Mouse (Mus musculus): Measurements from ENCODE around the gene Ddah1.
"Not testable (repeated sequence)": the region's sequence is repeated elsewhere in the genome, so short reads cannot be mapped to it uniquely, and the experiment has no call there.

The Ddah1 gene

DNA sequence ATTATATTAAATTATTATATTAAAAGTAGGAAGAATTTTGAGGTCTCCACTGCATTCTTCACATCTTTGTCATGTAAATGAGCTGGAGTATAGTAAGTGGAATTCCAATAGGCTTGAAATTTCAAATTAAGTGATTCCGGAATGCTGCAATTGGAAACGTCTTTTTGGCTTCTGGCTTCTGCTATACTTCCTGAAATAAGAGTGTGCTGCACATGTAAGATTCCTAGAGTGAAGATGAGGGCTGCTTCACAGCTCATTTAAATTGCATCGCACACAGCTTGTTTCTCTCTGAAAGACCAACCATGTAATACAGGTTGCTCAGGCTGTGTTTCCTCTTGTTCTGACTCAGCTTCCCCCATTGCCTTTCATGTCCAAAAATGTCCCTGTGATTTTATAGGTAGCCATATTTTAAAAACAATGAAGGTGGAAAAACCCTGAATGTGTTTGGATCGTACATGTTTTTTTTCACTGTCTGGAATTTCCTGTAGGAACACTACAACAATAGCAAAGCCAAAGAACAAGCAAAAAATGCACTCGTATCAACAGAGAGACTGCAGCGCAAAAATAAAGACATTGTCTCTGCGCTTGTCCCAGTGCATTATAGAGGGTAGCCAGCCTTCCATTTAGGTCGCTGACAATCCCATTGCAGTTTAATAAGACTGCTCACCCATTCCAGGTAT, 105.7 kb downstream of the Ddah1 start:
- DNase-seq (ENCODE audit: low spot score in 2 of 2) = no peak

DNA sequence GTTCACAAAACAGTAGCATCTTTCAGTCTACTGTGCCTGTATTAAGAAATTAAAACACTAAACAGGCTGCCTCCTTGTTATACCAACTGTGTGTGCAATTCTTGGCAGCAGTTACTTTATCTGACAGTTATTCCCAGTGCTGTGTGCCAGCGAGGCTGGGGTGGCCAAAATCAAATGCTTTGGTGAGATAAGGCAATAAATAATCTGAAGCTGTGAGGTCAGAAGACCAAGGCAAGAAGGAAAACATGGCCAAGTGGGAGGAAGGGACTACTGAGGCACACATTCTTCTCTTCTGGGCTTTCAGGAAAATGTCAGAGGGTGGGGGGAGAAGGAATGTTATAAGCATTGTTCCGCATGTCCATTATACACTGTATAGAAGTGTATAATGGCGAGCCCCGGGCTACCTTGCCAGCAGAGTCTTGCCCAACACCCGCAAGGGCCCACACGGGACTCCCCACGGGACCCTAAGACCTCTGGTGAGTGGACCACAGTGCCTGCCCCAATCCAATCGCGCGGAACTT, 106.3 kb downstream of the Ddah1 start:
- no peak for DNase-seq (ENCODE audit: low spot score in 2 of 2)

- DNase-seq (ENCODE audit: low spot score in 2 of 2) = no peak
Observed at GRCm38 (mm10) chr3:145872680-145873079, 114.2 kb downstream of the Ddah1 start.

GRCm38 (mm10) chr3:145873271-145873670, 114.8 kb downstream of the Ddah1 start:
- no peak for DNase-seq (ENCODE audit: low spot score in 2 of 2)

DNA sequence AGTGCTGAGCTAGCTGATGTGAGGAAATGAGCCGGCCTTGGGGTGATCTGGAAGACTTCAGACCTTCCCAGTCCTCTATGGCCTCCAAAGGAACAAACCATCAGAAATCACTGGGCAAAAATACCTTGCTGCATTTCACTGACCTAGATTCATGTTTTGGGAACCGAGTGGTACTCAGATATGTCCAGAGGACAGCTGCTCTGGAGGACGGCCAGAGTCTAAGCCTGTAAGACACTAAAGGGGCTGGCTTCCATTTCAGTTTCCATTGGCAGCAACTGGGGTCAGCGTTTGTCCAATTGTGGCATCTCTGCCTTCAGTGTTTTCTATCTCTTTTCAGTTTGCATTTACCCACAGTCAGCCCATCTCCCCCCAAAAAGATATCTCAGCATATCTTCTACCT, 115.7 kb downstream of the Ddah1 start:
- no peak for DNase-seq (ENCODE audit: low spot score in 2 of 2)

DNA sequence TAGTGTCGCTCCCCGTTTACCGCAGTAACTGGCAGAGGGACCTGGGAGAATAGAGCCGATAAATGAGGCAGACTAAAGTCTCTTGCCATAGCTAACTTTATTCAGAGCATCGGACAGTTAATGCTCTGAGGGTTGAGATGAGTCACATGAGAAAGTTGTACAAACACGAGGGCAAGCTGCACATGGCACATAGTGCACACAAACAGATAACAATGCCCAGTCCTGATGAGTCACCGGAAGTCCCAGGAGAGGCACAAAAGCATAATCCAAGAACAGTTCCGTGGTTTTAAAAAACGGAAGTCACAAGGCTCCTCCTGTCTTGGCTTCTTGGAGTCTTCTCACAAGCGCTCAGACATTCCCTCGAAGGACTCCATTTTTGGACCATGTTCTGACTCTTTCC, 117.6 kb downstream of the Ddah1 start:
- no peak for DNase-seq (ENCODE audit: low spot score in 2 of 2)

DNA sequence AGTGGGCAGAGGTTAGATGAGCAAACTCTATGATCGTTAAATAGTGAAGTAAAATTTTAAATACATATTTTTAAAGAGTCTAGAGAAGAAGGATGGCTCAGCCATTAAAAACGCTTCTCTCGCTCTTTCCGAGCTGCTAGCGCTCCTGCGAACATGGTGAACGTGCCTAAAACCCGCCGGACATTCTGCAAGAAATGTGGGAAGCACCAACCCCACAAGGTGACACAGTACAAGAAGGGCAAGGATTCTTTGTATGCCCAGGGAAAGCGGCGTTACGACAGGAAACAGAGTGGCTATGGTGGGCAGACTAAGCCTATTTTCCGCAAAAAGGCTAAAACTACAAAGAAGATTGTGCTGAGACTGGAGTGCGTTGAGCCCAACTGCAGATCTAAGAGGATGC, 120.4 kb downstream of the Ddah1 start:
- not testable (repeated sequence) for DNase-seq (ENCODE audit: low spot score in 2 of 2)

DNA sequence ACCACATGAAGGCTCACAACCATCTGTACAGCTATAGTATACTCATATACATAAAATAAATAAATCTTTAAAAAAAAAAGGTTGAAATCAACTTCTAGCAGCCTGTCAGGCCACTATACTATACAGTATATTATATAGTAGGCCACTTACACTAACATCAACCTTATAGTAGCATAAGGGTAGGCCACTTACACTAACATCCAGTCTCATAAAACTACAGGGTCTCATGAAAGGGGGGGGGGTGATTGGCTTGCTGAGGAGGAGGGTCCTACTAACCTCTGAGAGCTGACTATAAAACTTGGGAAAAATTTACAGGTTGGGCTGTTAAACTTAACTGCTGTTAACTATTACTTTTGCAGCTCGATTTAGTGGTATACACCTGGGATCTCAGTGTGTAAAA, 121.9 kb downstream of the Ddah1 start:
- DNase-seq (ENCODE audit: low spot score in 2 of 2) = no peak

DNA sequence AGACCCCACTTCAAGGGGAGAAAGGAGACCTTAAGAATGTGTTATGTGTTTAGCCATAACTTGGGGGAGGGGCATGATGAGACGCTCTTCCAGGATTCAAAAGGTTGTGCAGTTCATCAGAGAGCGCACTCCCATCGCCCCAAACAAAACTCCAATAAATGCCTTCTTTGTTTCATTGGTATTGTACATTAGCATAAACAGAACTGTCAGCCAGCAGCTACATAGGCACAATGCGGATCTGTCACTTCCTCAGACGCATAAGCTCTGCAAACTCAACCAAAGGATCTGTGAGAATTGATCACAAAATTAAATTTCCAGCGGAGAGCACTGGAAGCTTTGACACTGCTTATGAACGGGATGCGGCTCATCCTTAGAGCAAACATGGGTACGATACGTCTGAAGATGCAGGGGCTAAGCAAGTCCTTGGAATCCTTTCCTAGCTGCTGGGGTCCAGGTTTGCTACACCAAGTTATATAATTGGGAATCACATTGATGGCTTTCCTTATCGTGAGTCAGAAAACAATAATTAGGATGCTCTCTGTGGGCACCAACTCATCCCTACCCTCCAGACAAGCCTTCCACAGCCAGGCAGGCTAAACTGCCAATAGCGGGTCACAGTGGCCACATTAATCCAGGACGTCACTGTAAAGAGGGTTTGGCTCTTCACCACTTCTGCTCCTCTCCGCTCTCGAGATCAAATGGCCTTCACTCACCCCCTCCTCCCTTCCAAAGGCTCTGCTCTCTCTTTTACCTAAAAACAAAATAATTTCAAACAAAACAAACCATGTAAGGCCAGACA, 123.8 kb downstream of the Ddah1 start:
- DNase-seq (ENCODE audit: low spot score in 2 of 2) = no peak

DNA sequence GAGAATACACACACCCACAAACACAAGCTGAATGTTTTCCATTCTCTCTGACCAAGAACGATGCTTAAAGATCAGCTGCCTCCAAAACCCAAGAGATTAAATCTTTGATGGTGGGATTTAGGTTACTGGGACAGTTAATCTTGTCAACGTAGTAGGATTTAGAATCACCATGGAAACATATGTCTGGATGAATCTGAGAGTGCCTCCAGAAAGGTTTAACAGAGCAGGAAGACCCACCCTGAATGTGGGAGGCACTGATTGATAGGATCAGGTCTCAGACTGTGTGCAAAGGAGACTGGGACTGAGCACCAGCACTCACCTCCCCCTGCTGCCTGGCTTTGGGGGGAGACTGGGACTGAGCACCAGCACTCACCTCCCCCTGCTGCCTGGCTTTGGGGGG, 124.8 kb downstream of the Ddah1 start:
- no peak for DNase-seq (ENCODE audit: low spot score in 2 of 2)

DNA sequence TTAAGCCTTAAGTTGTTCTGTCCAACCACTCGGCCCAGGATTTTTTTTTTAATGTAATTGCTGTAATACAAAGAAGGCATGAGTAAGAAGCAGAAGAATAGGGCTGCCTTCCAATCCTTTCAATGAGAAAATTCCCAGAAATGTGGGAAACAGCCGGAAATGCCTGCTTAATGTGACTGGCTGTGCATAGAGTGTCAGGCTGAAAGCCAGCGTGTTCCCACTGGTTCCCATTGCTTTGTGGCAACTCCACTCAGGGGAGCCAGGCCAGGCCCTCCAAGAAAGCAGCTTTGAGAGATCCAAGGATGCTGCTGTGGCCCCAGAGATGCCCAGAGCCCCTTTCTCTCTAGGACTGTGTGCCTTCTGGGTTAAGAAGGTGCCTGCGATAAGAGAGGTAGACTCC, 126.9 kb downstream of the Ddah1 start:
- DNase-seq (ENCODE audit: low spot score in 2 of 2) = no peak

DNA sequence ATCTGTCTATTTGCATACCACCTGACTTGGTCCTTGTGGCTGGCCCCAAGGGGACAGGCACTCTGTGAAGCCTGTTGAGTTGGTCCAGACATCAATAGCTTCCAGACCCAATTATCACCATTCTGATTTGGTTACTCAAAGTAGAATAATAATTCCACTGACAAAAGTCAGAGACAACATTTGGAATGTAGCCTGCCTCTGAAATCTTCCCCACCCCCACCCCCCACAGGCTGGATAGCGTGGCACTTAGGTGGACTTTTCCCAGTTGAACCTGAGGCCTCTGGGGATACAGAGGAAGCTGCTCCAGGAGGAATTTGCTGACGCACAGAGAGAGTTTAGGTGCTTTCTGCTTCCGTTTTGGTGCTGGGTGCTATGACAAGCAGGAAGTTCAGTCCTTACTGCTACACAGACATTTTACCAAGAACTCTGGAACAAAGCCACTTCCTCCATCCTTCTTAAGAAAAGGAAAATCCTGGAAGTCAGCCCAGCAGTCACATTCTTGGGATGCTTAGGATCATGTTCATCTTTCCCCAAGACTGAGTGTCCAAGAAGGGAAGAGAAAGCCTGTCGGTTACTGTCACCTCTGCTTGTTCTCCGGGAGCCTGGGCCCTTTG, 127.5 kb downstream of the Ddah1 start:
- no peak for DNase-seq (ENCODE audit: low spot score in 2 of 2)

DNA sequence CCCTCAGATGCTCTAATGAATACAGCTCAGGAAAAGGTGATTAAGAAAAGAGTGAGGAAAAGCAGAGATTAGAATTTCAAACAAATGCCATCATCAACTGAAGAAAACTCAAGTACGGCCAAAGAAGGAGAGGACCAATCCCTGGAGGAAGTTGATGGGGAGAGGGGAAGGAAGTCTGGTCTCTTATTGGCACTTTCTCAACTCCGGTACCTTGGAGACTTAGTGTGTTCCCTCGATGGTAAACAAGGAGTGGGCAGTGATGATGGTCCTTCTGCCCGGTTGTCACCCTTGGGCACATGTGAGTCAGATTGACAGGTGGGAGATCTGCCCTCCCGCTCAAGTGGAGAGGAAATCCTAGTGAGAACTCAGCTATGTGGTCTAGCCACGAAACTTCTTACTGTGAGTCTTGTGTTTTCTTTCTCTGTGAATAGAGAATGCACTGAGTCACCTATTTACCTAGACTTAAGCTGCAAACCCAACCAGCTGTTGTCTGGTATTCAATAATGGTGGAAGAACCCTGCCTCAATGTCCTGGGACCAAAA, 129.0 kb downstream of the Ddah1 start:
- no peak for DNase-seq (ENCODE audit: low spot score in 2 of 2)

DNA sequence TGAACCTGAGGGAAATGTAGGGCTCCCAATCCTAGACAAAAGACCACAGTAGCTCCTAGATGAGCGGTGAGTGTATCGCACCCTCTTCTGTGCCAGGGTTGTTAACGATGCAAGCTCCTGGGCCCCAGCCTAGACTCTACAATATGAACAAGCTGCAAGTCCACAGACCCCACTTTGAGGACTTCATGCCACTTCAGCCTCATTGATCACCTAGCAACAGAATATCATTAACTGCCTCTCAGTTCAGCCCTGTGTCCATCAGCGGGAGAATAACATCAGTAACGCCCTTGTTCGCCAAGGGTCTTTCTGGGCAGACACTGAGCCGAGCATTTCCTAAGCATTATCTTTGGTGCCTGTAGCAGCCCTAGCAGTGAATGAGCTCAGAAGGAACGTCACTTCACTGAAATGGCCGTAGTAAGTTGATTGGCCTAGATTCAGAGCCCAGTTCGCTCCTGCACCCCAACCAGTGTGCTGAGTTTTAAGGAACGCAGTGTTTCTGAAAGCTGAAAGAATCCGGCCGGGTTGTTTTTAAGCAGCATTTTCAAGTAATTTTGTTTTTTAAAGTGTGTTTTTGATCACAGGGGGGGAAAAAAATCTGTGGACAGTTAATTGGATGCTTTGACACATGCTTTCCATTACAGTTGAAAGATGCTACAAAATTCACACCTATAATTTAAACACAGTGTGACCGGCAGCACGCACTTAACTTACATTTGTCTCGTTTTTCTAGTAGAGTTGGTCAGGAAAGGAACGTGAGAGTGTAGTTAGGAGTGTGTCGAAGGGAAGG, 132.1 kb downstream of the Ddah1 start:
- no peak for DNase-seq (ENCODE audit: low spot score in 2 of 2)

DNA sequence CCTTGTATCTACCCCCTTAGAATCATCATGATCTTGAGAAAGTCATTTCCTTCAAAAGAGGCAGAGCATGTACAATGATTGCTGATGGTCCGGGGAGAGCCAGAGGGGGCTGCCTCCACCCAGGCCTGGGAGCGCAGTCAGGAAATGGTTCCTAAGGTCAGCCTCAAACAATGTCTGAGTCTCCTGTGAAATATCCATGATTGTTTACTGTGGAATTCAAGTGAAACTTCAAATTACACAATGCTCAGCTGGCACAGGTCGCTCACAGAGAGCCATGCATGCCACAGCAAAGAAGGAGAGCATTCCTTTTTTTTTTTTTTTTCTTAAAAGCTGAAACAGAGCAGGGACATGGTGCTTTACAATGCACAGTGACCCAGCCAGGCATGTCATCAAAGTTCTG, 134.0 kb downstream of the Ddah1 start:
- no peak for DNase-seq (ENCODE audit: low spot score in 2 of 2)

- DNase-seq (ENCODE audit: low spot score in 2 of 2) = no peak
Observed at GRCm38 (mm10) chr3:145894131-145894530, 135.7 kb downstream of the Ddah1 start.

- no peak for DNase-seq (ENCODE audit: low spot score in 2 of 2)
Observed at GRCm38 (mm10) chr3:145897749-145898148, 139.3 kb downstream of the Ddah1 start.

GRCm38 (mm10) chr3:145899832-145900231, 141.4 kb downstream of the Ddah1 start:
- no peak for DNase-seq (ENCODE audit: low spot score in 2 of 2)

GRCm38 (mm10) chr3:145903530-145903929, 145.1 kb downstream of the Ddah1 start:
- DNase-seq (ENCODE audit: low spot score in 2 of 2) = no peak

GRCm38 (mm10) chr3:145904850-145905776, 146.6 kb downstream of the Ddah1 start:
- DNase-seq (ENCODE audit: low spot score in 2 of 2) = peak; percentile 36 to 47

GRCm38 (mm10) chr3:145906582-145906981, 148.1 kb downstream of the Ddah1 start:
- no peak for DNase-seq (ENCODE audit: low spot score in 2 of 2)

Data from natural killer cell, adult 2 months (primary cell).